Mouse (Mus musculus) induced T-regulatory cell, adult 2 months (primary cell): ENCODE results near the gene Usp32.

Experiments used
- DNase-seq: peaks from one replicate; pipeline ENCODE4 v3.0.0-alpha.2; 2012; ENCODE audit warnings: low read depth

Usp32 gene

GRCm38 (mm10) chr11:84947206-84947605 lies 192.8 kb downstream of the Usp32 start:
- DNase-seq: no peak

- DNase-seq: no peak
Measured at GRCm38 (mm10) chr11:84945841-84946240, 194.1 kb downstream of the Usp32 start.

GRCm38 (mm10) chr11:84944639-84945435 lies 195.1 kb downstream of the Usp32 start:
- no peak for DNase-seq

- peak; percentile 24 for DNase-seq
Measured at GRCm38 (mm10) chr11:84943948-84944347, 196.0 kb downstream of the Usp32 start.

GRCm38 (mm10) chr11:84940140-84940539 lies 199.8 kb downstream of the Usp32 start:
- DNase-seq: no peak

- no peak for DNase-seq
Measured at GRCm38 (mm10) chr11:84939508-84940053, 200.4 kb downstream of the Usp32 start.
